Comparison of ENCODE assay signal across 10 mouse cellular contexts in the genomic region with DNA sequence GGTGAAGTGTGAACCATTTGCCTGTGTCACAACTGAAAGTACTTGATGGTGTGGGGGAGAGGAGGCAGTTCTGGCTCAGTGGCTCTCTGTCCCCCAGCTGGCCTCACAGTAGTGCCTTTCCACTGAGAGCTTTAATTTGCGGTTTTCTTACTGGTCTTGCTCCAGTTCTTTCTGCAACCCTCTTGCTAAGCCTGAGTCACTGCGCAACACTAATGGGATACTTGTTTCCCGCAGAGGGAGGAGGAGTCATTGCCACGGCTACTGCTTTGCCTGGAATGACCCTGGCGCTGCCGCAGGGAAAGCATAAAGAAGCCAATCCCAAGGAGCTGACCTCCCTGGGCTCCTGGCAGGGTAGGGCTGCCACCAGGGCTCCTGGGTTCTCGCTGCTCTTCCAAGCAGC. TPM values are rescaled to one million over a fixed set of nuclear protein-coding genes. Genes with fewer than 3 reads are reported as not detected.
A peak's percentile ranks its signal among the peaks of the same experiment; 100 is the strongest.
DNase-seq lines count a peak whose midpoint lies in the region; ATAC-seq lines count a peak whose summit lies in the region.
"Had no signal": no experiment of that assay in that cellular context is flagged by ENCODE, and none has a peak within 500 bp of the region (broad histone marks: within the 10 kb centered on the region; RNA-seq: fewer than 3 reads in every experiment).

No protein-coding gene starts in this region.

- no peaks in the 10 kb centered on the region for H3K36me3 ChIP-seq in kidney, embryonic 15.5 days
- H3K36me3 ChIP-seq in forebrain, embryonic 12.5 days (replicated peaks): no peaks in the 10 kb centered on the region; the same call in 1 of the 2 replicates
- H3K36me3 ChIP-seq: embryonic facial prominence, embryonic 13.5 days; G1E had no signal

- peak overlapping the region; percentile 84 for H3K27ac ChIP-seq in kidney, embryonic 15.5 days
- no peak overlapping the region for H3K27ac ChIP-seq in forebrain, embryonic 12.5 days
- H3K27ac ChIP-seq: embryonic facial prominence, embryonic 13.5 days had no signal

- peak; percentile 9 to 14 for DNase-seq in frontal cortex, postnatal 36 days (ENCODE audit: low spot score in 2 of 2)
- DNase-seq in frontal cortex, postnatal 14 days (ENCODE audit: low spot score in 2 of 2): no peak
- DNase-seq in testis, postnatal 10 days (ENCODE audit: low spot score): peak; percentile 53
- no peak for DNase-seq in testis, postnatal 14 days (ENCODE audit: low spot score)
- peak; percentile 74 for DNase-seq in skeletal muscle tissue, adult 2 months (ENCODE audit: low read depth, low spot score)
- no peak for DNase-seq in thymus, postnatal 14 days

- peaks cover 6% of the 10 kb centered on the region; the same call in 1 of the 2 replicates for H3K27me3 ChIP-seq in kidney, embryonic 15.5 days
- peaks cover 38% of the 10 kb centered on the region for H3K27me3 ChIP-seq in forebrain, embryonic 12.5 days

- 12% methylated on average over 7 of the region's 7 CpGs for WGBS in kidney, embryonic 15.5 days
- WGBS in forebrain, embryonic 12.5 days: 30% methylated on average over 7 of the region's 7 CpGs

- peak overlapping the region; percentile 31 for H3K4me2 ChIP-seq in kidney, embryonic 15.5 days
- no peak overlapping the region for H3K4me2 ChIP-seq in forebrain, embryonic 12.5 days
- H3K4me2 ChIP-seq: embryonic facial prominence, embryonic 13.5 days had no signal

- no peaks in the 10 kb centered on the region for H3K9me3 ChIP-seq in kidney, embryonic 15.5 days (replicated peaks)
- H3K9me3 ChIP-seq in forebrain, embryonic 12.5 days: no peaks in the 10 kb centered on the region
- H3K9me3 ChIP-seq: embryonic facial prominence, embryonic 13.5 days; G1E had no signal

- peak; percentile 75 for ATAC-seq in kidney, embryonic 15.5 days (replicated peaks; ENCODE audit: low FRiP score)
- ATAC-seq in forebrain, embryonic 12.5 days (ENCODE audit: low FRiP score): no peak

- H3K4me3 ChIP-seq in kidney, embryonic 15.5 days (replicated peaks): no peak overlapping the region
- no peak overlapping the region for H3K4me3 ChIP-seq in forebrain, embryonic 12.5 days (replicated peaks)
- H3K4me3 ChIP-seq: embryonic facial prominence, embryonic 13.5 days had no signal

- H3K4me1 ChIP-seq in kidney, embryonic 15.5 days: peaks cover 15% of the 10 kb centered on the region
- 0 out of 2 replicates have a peak, but pooled peaks cover 4% of the 10 kb centered on the region for H3K4me1 ChIP-seq in forebrain, embryonic 12.5 days

- H3K9ac ChIP-seq in kidney, embryonic 15.5 days: no peak overlapping the region
- no peak overlapping the region for H3K9ac ChIP-seq in forebrain, embryonic 12.5 days
- H3K9ac ChIP-seq: embryonic facial prominence, embryonic 13.5 days had no signal

RNA-seq across cellular contexts. Expression of a gene that starts 33.8 kb away (rescaled TPM):
- polyA plus RNA-seq in kidney, embryonic 15.5 days (2015; fragmentation: Nextera tagmentation; extraction: Ambion mirVana): 0.10 and 0.36 TPM in 2 replicates
- 6.1 and 6.4 TPM in 2 replicates for polyA plus RNA-seq in forebrain, embryonic 12.5 days (2016; fragmentation: Nextera tagmentation; extraction: Ambion mirVana)
- polyA plus RNA-seq: G1E had no signal

RNA-seq across cellular contexts. Expression of a gene that starts 36.2 kb away (rescaled TPM):
- 101 and 114 TPM in 2 replicates for polyA plus RNA-seq in kidney, embryonic 15.5 days (2015; fragmentation: Nextera tagmentation; extraction: Ambion mirVana)
- 130 and 131 TPM in 2 replicates for polyA plus RNA-seq in forebrain, embryonic 12.5 days (2016; fragmentation: Nextera tagmentation; extraction: Ambion mirVana)

RNA-seq across cellular contexts. Expression of a gene that starts 36.3 kb away (rescaled TPM):
- polyA plus RNA-seq in kidney, embryonic 15.5 days (2015; fragmentation: Nextera tagmentation; extraction: Ambion mirVana): 52.7 and 53.3 TPM in 2 replicates
- polyA plus RNA-seq in forebrain, embryonic 12.5 days (2016; fragmentation: Nextera tagmentation; extraction: Ambion mirVana): 53.8 and 55.3 TPM in 2 replicates

Comparison
In these comparisons a context has a peak if more than half of its experiments do, and no peak if none do; other contexts are left out.
1. DNase-seq: peak in frontal cortex, postnatal 36 days (2 of 2), testis, postnatal 10 days (single experiment) and skeletal muscle tissue, adult 2 months (single experiment); none in frontal cortex, postnatal 14 days (0 of 2), testis, postnatal 14 days (single experiment) and thymus, postnatal 14 days (single experiment).